Mouse (Mus musculus) lung, postnatal 0 days (tissue): ENCODE measurements around the gene Themis.

ENCODE experiments used
- CTCF ChIP-seq: IDR thresholded peaks from 2 replicates; pipeline ENCODE4 v1.5.1; 2016; ENCODE audit warnings: antibody characterized with exemption, mild to moderate bottlenecking
- EP300 ChIP-seq: IDR thresholded peaks from 2 replicates; pipeline ENCODE4 v1.6.1; 2016; ENCODE audit warnings: antibody characterized with exemption, mild to moderate bottlenecking, control low read depth

- no peak for TF ChIP-seq CTCF
- no peak for TF ChIP-seq EP300
Measured at GRCm38 (mm10) chr10:28696032-28696431, 27.9 kb downstream of the Themis start.
